Mouse (Mus musculus) hematopoietic stem cell, adult 5-6 weeks (primary cell): ENCODE results near the gene Gm904. TPM values are rescaled to one million over a fixed set of nuclear protein-coding genes. Genes with fewer than 3 reads are reported as not detected.
"Not testable (repeated sequence)": the region's sequence is repeated elsewhere in the genome, so short reads cannot be mapped to it uniquely, and the experiment has no call there.

Experiments used
- ATAC-seq, 2 experiments: fragments of 125-278 bp in 1 of 2; replicated peaks in 1 of 2; 2 replicates each; pipeline ENCODE4 v1.8.0; 2016 to 2017; ENCODE audit warnings: inconsistent platforms in 2 of 2, mild to moderate bottlenecking in 2 of 2, moderate number of reproducible peaks in 2 of 2, low read depth in 1 of 2, moderate TSS enrichment in 1 of 2; ENCODE audit not compliant: low FRiP score in 2 of 2, poor library complexity in 2 of 2, severe bottlenecking in 2 of 2, insufficient read depth in 1 of 2, low TSS enrichment in 1 of 2
- total RNA-seq: library from RNA; stranded (forward); fragments of 172-1452, 232-1000 nt; gene quantifications from 2 replicates; pipeline ENCODE4 v1.2.3, GENCODE M21; 2017

The Gm904 gene
- total RNA-seq: not detected in 2 replicates

DNA sequence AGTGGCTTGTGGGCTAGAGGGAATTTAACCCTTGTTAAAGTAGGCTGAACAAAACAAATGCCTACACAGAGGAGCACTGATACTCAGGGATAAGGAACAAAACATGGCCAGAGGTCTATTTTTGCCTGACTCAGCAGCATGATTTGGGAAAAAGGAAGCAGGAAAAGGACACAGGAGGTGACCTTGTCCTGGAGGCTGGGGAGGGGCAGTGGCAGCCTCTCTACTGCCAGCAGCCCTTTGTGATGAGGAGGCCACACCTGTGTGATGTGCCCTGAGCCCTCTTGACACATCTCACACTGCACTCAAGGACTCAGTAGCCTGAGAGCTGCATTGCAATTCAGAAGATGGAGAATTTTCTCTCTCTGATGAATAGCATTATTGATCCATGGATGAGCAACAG lies at the start of gene Gm904:
Gene Gm904, plus strand, starts transcription at position 301 of the 400 bp plus-strand sequence.
- not testable (repeated sequence) for ATAC-seq

DNA sequence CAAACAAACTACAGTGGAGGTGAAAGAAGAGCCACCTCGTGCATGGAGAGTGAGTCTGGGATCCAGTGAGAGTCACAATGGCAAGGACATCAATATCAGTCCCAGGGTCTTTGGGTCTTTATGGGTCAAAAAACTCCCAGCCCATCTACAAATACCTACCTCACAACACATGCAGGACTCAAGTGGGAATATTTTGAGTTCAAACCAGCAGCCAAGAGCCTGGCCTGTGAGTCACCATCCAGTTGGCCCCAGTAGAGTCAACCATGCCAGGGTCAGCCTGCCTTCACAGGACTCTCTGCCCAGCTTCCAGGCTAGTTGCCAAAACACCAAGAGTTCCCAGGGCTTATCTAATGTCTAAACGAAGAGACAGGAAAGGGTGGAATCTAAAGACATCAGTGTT lies 5.7 kb downstream of the Gm904 start:
- not testable (repeated sequence) for ATAC-seq

Other genes with a start within 250 kb of the Gm904 start
- 12.6 and 15.0 TPM in 2 replicates for gene Fbxw17, start 225.4 kb upstream of the Gm904 start, total RNA-seq
- not detected in 2 replicates for gene Gm47429, start 199.3 kb upstream of the Gm904 start, total RNA-seq
- gene Nutm2, start 175.9 kb upstream of the Gm904 start, total RNA-seq: not detected in 2 replicates
- gene Gm8765, start 55.1 kb downstream of the Gm904 start, total RNA-seq: not detected in 2 replicates